Comparison of ENCODE assay signal across 15 mouse cellular contexts in the genomic region with DNA sequence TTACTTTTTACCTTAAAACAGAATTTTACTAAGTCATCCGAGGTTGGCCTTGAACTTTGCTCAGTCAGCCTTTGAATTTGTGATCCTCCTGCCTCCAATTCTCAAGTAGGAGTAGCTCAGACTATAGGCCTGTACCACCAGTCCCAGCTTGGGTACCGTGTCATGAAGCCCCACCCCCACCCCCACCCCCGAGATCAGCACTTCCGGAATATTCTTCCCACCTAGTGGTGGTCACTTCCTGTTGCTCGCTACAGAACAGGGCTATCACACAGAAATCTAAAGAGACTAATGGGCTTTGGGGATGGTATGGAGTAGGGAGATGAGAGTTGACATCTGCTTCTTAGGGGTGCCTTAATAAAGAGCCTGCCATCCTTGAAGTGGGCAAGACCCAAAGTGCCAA.
DNase-seq lines count a peak whose midpoint lies in the region; ATAC-seq and TF ChIP-seq lines count a peak whose summit lies in the region.
"Had no signal": no experiment of that assay in that cellular context is flagged by ENCODE, and none has a peak within 500 bp of the region (broad histone marks: within the 10 kb centered on the region; RNA-seq: fewer than 3 reads in every experiment).

No protein-coding gene starts in this region.

- TF ChIP-seq CTCF in left cerebral cortex, adult 2 months (IDR thresholded peaks at IDR 0.05), result no peak
- no peak for TF ChIP-seq CTCF in intestine, postnatal 0 days (IDR thresholded peaks at IDR 0.05; ENCODE audit: low read depth)

- H3K27ac ChIP-seq in left cerebral cortex, adult 2 months, result peak overlapping the region; percentile 67
- peak overlapping the region; percentile 62 for H3K27ac ChIP-seq in macrophage
- H3K27ac ChIP-seq in intestine, postnatal 0 days (ENCODE audit: low read depth, low read length), result no peak overlapping the region
- H3K27ac ChIP-seq: forebrain, embryonic 13.5 days; limb, embryonic 15.5 days had no signal

- H3K79me2 ChIP-seq in macrophage (ENCODE audit: inconsistent target), result no peaks in the 10 kb centered on the region

- intact Hi-C loops in left cerebral cortex, adult 2 months (cut with DNase I), result no loop called here
- intact Hi-C loops in left cerebral cortex, postnatal 36 days (cut with DNase I), result no loop called here

- no peaks in the 10 kb centered on the region for H3K9me3 ChIP-seq in intestine, postnatal 0 days (ENCODE audit: control insufficient read depth)
- H3K9me3 ChIP-seq: forebrain, embryonic 13.5 days; G1E; limb, embryonic 15.5 days; midbrain, embryonic 12.5 days had no signal

- no peak overlapping the region for H3K9ac ChIP-seq in intestine, postnatal 0 days (ENCODE audit: low read depth, low read length)
- H3K9ac ChIP-seq: forebrain, embryonic 13.5 days; limb, embryonic 15.5 days had no signal

- H3K4me1 ChIP-seq in intestine, postnatal 0 days (replicated peaks; ENCODE audit: control insufficient read depth, insufficient read depth, low read length), result no peaks in the 10 kb centered on the region
- H3K4me1 ChIP-seq: forebrain, embryonic 13.5 days; limb, embryonic 15.5 days; midbrain, embryonic 12.5 days had no signal

- no peaks in the 10 kb centered on the region for H3K36me3 ChIP-seq in macrophage (ENCODE audit: inconsistent target)
- H3K36me3 ChIP-seq in intestine, postnatal 0 days (ENCODE audit: control insufficient read depth, insufficient read depth), result no peaks in the 10 kb centered on the region
- H3K36me3 ChIP-seq: G1E; limb, embryonic 15.5 days; midbrain, embryonic 12.5 days had no signal

- 14% methylated on average over 5 of the region's 5 CpGs for WGBS in macrophage (ENCODE audit: missing documents)
- 76% methylated on average over 5 of the region's 5 CpGs for WGBS in intestine, postnatal 0 days

- no peaks in the 10 kb centered on the region for H3K27me3 ChIP-seq in intestine, postnatal 0 days (replicated peaks; ENCODE audit: control insufficient read depth, insufficient read depth, low read length)
- H3K27me3 ChIP-seq: forebrain, embryonic 13.5 days; limb, embryonic 15.5 days; midbrain, embryonic 12.5 days had no signal

- DNase-seq in CD4-positive, CD25-positive, alpha-beta regulatory T cell, adult 2 months (ENCODE audit: low read depth, low spot score), result peak; percentile 5
- no peak for DNase-seq in left cerebral cortex, adult 2 months (ENCODE audit: extremely low spot score in 1 of 2, low spot score in 2 of 2)
- DNase-seq in left cerebral cortex, postnatal 36 days (ENCODE audit: low spot score in 2 of 2), result no peak
- peak; percentile 74 for DNase-seq in MN1 (ENCODE audit: low spot score)
- DNase-seq in T-cell, adult 2 months (ENCODE audit: low spot score), result no peak
- DNase-seq: cerebellum, postnatal 10 days; lung, adult 2 months had no signal

- ATAC-seq in CD4-positive, CD25-positive, alpha-beta regulatory T cell, adult 4 months, result no peak
- no peak for ATAC-seq in intestine, postnatal 0 days
- ATAC-seq: forebrain, embryonic 13.5 days had no signal

- no peak overlapping the region for H3K4me2 ChIP-seq in intestine, postnatal 0 days (replicated peaks; ENCODE audit: low read depth)
- H3K4me2 ChIP-seq: forebrain, embryonic 13.5 days; heart, embryonic 11.5 days; limb, embryonic 15.5 days; midbrain, embryonic 12.5 days had no signal

- H3K4me3 ChIP-seq in left cerebral cortex, adult 2 months, result no peak overlapping the region
- H3K4me3 ChIP-seq in macrophage (ENCODE audit: inconsistent target), result no peak overlapping the region
- no peak overlapping the region for H3K4me3 ChIP-seq in intestine, postnatal 0 days (ENCODE audit: low read depth, low read length)
- H3K4me3 ChIP-seq: forebrain, embryonic 13.5 days; limb, embryonic 15.5 days; midbrain, embryonic 12.5 days had no signal

Comparison
In these comparisons a context has a peak if more than half of its experiments do, and no peak if none do; other contexts are left out.
1. DNase-seq: peak in CD4-positive, CD25-positive, alpha-beta regulatory T cell, adult 2 months (single experiment) and MN1 (single experiment); none in left cerebral cortex, adult 2 months (0 of 2), left cerebral cortex, postnatal 36 days (0 of 2) and T-cell, adult 2 months (single experiment).